Mouse (Mus musculus) cortical plate, adult 2 months (tissue): ENCODE measurements around the gene Afdn.

Experiments used
- CTCF ChIP-seq: fragments of 200-500 bp; IDR thresholded peaks from 2 replicates; pipeline ENCODE4 v1.5.1; 2011; ENCODE audit warnings: mild to moderate bottlenecking, control low read depth, low read length; ENCODE audit not compliant: insufficient read depth; ENCODE audit errors: extremely low read depth
- POLR2A ChIP-seq: fragments of 200-500 bp; IDR thresholded peaks from 2 replicates; pipeline ENCODE4 v1.6.1; 2011; ENCODE audit warnings: mild to moderate bottlenecking, low read length, control low read depth; ENCODE audit not compliant: insufficient read depth; ENCODE audit errors: extremely low read depth

GRCm38 (mm10) chr17:13730980-13731726 is 29.2 kb upstream of the Afdn start:
- no peak for TF ChIP-seq CTCF
- no peak for TF ChIP-seq POLR2A
